Mouse (Mus musculus) gastrocnemius, postnatal 14 days (tissue): ENCODE results near the gene 1700067P10Rik. TPM values are rescaled to one million over a fixed set of nuclear protein-coding genes. Genes with fewer than 3 reads are reported as not detected.

Experiments
- total RNA-seq, 2 experiments: library from RNA; stranded (reverse); gene quantifications; 2 replicates each; pipeline ENCODE4 v1.2.3; 2021

Gene 1700067P10Rik
- total RNA-seq, 2 experiments from 2014 or later, result not detected

Other genes with a start within 250 kb of the 1700067P10Rik start
- 1 to 10 TPM; 7.5 to 9.2 TPM for gene Foxp4, start 164.7 kb upstream of the 1700067P10Rik start, total RNA-seq
- not detected for gene 1700122O11Rik, start 51.0 kb upstream of the 1700067P10Rik start, total RNA-seq
- under 1 TPM in 1 of 2 experiments, not detected in 1; 0.10 TPM for gene 9830107B12Rik, start 56.9 kb downstream of the 1700067P10Rik start, total RNA-seq
- gene A530064D06Rik, start 78.0 kb downstream of the 1700067P10Rik start, total RNA-seq, result not detected
- not detected for gene Trem1, start 143.4 kb downstream of the 1700067P10Rik start, total RNA-seq
- gene Trem3, start 158.5 kb downstream of the 1700067P10Rik start, total RNA-seq, result not detected
- gene Treml4, start 175.0 kb downstream of the 1700067P10Rik start, total RNA-seq, result not detected
- under 1 TPM; 0.10 to 0.11 TPM for gene Treml2, start 210.2 kb downstream of the 1700067P10Rik start, total RNA-seq
- under 1 TPM; 0.06 to 0.07 TPM for gene B430306N03Rik, start 226.8 kb downstream of the 1700067P10Rik start, total RNA-seq